Mouse (Mus musculus): Measurements from ENCODE around the gene Tsc22d4.

Tsc22d4 gene

DNA sequence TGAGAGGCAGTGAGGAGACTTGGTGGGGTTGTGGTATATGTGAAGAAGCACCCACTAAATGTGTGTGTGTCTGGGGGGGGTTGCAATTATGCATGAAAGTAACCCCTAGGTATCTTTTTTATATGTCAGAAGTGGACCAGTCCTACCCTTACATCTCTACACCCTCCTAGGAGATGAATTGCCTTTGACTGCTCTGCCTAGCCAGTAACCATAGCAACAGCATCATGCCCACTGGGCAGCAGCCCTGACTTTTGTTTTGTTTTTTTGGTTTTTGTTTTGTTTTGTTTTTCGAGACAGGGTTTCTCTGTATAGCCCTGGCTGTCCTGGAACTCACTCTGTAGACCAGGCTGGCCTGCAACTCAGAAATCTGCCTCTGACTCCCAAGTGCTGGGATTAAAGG is 22.9 kb downstream of the Tsc22d4 start:
- no peak for DNase-seq

- DNase-seq, result no peak
These were observed 25.2 kb downstream of the Tsc22d4 start for GRCm38 (mm10) chr5:137770709-137771108.

DNA sequence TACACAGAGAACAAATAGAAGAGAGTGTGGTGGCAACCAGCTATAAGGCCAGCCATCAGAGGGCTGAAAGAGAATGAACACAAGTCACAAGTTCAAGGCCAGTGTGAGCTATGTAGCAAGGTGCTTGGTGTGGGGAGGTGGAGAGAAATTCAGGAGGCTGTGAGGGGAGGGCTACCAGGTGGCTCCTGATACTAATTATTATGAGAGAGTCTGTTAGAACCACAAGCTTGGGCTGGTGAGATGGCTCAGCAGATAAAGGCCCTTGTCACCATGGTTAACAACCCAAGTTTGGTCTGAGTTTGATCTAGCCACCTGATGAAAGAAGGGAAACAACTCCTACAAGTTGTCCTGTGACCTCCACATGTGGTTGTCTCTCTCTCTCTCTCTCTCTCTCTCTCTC is 27.2 kb downstream of the Tsc22d4 start:
- no peak for DNase-seq

- DNase-seq, result no peak
These were observed 30.2 kb downstream of the Tsc22d4 start for GRCm38 (mm10) chr5:137775587-137776290.

- no peak for DNase-seq
These were observed 30.9 kb downstream of the Tsc22d4 start for GRCm38 (mm10) chr5:137776408-137776918.

DNA sequence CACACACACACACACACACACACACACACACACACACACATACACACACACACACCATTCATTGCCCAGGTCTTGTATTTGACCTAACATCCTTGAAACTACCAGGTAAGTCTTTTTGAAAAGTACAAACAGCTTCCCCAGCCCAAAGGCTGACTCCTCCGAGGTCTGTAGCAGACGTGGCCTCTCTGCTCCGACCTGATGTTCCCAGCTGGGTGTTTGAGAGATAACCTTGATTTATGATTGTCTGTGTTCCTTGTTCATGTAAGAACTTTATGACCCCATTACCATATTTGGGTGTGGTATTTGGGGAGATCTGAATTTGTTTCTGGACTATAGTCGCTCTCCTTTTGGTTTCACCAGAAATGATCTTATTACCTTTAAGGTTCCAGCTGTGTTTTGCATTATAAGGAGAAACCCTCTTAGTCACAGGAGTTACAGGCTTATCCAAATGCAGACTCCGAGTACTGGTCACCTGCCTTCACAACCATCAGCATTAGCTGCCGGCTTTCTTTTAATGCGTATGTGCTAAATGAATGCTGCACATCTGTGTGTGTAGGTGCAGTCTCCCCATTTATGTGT is 31.8 kb downstream of the Tsc22d4 start:
- no peak for DNase-seq

DNA sequence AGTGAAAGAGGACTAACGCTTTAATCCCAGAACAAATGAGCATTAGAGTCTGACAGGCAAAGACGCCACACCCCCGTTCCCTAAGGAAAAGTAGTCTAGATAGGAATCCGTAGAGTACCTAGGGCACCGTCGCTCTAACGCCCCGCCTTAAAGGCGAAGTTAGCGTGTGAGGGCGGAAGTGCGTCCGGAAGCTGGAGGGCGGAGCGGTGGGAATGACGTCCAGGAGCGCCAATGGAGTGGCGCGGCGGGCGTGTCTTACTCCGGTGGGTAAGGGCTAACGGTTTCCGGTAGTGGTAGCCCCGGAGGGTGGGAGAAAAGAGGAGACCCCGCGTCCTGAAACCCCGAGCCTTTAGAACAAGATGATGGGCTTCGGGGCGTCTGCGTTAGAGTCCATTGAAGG is 33.1 kb downstream of the Tsc22d4 start, which contains the start of gene Ppp1r35:
Ppp1r35 (plus strand) TSS at position 215 of the 400 bp plus-strand sequence.
- DNase-seq, result peak; percentile 96 to 98

- DNase-seq, result peak; percentile 40 to 43
These were observed 33.8 kb downstream of the Tsc22d4 start for GRCm38 (mm10) chr5:137779053-137779933.

- DNase-seq, result no peak
These were observed 36.1 kb downstream of the Tsc22d4 start for GRCm38 (mm10) chr5:137781661-137782060.

DNA sequence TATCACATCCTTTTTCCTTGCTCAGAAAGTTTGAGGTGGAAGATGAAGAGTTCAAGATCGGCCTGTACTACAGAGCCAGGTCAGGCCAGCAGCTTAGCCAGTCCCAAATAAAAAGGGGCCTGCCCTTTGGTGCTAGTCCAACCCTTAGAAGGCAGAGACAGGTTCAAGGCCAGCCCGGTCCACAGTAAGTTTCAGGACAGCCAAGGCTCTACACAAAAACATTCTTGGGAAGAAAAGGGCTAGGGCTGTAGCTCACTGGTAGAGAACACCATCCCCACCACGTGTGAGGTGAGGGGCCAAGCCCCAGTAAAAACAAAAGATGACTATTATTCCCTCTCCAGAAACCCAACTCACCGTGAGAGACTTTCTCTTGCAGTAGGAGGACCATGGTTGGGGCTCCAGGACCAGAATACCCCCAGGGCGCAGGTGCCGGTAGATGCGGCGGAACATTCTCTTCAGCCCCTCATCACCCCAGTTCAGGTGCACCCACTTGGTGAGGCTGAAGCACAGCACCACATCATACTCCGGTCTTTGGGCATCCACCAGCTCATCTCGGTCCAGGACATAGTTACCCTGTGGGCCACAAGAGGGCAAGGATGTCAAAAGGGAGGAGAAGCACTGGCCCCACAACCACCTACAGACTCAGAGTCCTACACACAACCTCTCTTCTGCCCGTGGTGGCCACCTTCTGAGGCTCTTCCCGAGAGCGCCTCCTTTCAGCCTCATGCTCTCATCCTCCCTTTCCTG is 37.4 kb downstream of the Tsc22d4 start:
- DNase-seq, result peak in 1 of 2 experiments; percentile 15

DNA sequence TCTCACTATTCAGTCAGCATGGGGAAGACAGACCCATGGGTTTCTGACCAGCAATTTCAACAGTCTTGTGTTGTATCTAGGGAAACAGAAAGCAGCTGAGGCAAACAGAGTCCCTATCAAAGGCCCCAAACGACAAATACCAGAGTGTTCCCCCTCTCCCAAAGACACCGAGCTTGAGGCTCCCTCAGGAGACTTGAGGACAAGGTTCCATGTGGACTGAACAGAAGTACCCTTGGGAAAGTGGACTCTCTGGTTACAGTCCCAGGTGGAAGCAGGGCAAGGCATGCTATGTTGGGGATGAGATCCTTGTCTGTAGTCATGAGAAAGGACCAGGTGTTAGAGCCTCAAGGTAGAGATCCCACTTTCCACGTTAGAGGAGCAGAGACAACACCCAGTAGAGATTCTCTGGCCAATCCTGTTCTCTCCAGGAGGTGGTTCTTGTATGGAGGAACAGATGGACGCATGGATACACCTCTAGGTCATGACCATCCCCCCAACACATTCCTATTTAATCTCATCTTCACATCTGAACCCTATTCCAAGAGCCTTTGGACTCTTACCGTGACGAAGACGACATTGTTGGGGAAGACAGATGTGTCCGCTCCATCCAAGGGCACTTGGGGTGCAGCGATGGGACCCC is 38.5 kb downstream of the Tsc22d4 start:
- DNase-seq, result peak; percentile 13 to 17

GRCm38 (mm10) chr5:137784546-137784945 is 39.0 kb downstream of the Tsc22d4 start:
- peak in 1 of 2 experiments; percentile 30 for DNase-seq

GRCm38 (mm10) chr5:137785164-137786031 is 39.9 kb downstream of the Tsc22d4 start:
- DNase-seq, result peak in 1 of 2 experiments; percentile 36

DNA sequence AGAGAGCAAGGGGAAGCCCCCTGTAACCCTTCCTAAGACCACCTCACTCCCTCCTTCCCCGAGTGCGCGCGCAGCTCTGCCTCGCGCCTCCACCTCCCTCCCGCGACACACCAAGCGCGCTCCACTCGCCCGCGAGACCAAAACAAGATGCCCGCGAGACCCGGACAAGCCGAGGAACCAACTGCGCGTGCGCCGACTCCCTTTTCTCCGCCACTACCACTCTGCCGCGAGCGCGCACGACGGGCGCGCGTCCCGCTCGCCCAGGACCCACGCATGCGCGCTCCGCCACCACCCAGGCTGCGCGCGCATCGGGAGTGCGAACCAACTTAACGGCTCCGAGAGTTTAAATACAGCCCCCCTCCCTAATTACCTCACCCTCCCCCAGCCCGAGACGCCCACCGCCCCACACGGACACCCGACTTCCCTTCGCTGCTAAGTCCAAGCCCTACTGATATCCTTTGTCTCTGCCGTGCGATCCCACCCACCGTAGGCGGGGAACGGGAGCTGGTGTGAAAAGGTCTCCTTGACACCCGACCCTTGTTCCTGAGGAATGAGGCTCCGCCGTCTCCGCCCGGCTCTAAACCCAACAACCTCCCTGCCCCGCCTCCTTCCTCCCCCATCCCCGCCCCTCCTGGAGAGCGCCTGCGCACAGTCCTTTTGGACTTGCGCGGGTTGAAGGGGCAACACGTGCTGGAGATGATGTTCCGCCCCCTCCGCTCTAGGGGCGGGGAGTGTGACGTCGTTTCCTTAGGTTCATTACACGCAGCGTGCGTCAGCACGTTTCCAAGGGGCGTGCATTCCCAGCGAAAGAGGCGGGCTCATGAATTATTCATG is 40.8 kb downstream of the Tsc22d4 start:
- peak; percentile 99 to 100 for DNase-seq

DNA sequence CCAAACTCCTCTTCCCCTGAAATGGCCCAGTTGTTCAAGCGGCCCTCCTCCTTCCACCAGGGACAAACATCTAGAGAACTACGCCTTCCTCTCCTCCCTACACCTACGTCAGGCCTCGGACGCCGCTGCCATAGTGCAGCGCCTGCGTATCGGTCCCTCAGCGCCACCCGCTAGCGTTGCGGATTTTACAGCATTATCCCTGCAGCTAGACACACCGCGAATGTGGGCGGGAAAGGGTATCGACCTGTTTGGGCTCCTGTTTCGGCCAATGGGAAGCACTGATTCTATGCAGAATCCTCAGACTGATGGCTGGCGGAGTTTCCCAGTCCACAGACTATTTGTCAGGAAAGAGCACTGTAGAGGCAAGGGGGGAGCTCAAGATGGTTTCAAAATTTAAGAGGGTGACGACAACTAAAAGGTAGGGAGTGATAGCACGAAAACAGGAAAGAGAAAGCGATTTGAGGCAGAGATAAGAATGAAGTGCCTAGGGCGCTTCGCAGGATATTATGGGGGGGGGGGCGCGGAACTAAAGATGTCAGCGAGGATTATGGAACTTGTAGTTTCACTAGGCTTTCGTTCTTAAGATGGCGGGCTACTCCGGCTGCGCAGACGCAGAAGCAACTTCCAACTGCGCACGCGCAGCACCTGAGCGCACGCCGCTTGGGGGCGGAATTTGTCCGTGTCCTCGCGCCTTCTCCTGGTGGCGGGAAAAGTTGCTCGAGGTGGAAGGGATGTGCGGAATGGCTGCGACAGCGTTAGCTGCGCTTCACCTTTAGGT is 41.8 kb downstream of the Tsc22d4 start, which contains the start of the genes Mepce and Zcwpw1:
Mepce (minus strand) TSS at position 505 of the 778 bp plus-strand sequence.
Zcwpw1 (plus strand) TSS at position 648 of the 778 bp plus-strand sequence.
- DNase-seq, result peak; percentile 92 to 99

GRCm38 (mm10) chr5:137788171-137788570 is 42.6 kb downstream of the Tsc22d4 start:
- peak; percentile 40 to 55 for DNase-seq

DNA sequence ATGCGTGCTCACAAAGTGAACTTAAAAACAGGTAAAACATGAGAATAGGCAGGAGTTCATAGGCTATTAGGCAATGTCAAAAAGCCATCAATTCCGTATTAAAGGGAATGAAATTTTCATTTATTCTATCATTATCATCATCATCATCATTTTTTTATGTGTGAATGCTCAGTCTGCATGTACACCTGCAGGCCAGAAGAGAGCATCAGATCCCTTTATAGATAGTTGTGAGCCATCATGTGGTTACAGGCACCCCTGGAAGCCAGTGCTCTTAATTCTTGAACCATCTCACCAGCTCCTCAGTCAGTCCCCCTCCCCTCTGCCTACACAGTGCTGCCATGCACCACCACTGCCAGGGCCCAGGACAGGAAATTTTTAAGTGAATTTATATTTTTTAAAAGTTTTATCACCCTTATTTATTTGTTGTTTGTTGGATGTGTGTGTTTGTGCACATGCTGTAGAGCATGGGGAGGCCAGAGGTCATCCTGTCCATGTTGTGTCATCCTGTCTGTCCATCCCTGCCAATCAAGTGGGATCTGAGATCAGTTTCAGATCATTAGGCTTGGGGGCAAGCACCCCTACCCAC is 43.5 kb downstream of the Tsc22d4 start:
- DNase-seq, result no peak

DNA sequence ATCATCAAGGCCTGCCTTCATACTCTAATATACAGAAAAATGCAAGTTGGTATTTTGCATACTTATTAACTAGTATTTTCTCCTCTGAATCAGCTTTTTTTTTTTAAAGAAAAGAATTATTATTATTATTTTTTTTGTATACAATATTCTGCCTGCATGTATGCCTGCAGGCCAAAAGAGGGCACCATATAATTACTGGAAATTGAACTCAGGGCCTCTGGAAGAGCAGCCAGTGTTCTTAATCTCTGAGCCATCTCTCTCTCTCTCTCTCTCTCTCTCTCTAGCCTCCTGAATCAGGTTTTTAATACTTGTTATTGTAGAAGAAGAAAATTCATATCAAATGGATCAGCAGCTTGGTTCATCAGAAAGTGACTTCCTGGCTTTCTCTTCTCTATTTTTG is 46.0 kb downstream of the Tsc22d4 start:
- DNase-seq, result no peak

GRCm38 (mm10) chr5:137796606-137797005 is 51.1 kb downstream of the Tsc22d4 start:
- DNase-seq, result no peak

Measured in cerebellum, adult 18-20 months (tissue).